ENCODE assay signal across 9 mouse cellular contexts in the genomic region with DNA sequence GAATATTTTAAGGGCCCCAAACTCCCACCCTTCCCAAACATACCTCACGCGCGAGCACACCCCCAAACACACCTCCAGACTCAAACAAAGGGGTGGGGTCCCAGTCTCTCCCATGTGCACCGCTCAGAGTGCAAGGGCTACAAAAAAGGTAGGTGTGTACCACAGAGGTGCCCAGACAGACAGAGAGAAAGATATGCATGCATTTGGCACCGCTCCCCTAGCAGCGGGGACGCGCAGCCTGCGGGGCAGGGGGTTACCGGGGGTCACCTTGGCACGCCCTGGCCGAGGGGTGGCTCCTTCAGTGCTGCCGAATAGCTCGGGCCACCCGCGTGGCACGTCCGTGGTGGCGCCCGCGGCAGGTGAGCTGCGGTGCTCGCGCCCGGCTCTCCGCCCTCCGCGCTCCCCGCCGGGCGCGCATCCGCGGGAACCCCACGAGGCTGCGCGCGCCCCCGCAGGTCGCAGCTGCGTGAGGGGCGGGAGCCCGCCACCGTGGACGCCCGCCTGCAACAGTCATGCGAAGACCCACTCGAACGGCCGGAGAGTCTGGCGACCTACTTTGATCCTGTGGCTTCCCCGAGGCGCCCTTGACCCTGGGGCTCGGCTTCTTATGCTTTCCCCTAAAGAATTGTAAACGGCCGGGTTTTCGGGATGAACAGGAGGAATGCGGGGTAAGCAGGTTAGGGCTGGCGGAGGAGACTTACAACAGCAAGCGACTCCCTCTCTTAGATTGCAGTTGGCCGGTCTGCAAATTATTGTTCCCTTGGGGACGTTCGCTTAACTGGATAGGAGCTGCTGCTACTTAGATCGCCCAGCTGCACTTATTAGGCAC. TPM values are rescaled to one million over a fixed set of nuclear protein-coding genes. Genes with fewer than 3 reads are reported as not detected.
DNase-seq lines count a peak whose midpoint lies in the region; ATAC-seq and TF ChIP-seq lines count a peak whose summit lies in the region.
"Had no signal": no experiment of that assay in that cellular context is flagged by ENCODE, and none has a peak within 500 bp of the region (broad histone marks: within the 10 kb centered on the region; RNA-seq: fewer than 3 reads in every experiment).

A gene (minus strand): TSS at position 762 of the 829 bp plus-strand sequence.

- ATAC-seq in embryonic facial prominence, embryonic 12.5 days (ENCODE audit: insufficient number of reproducible peaks, insufficient read depth, low FRiP score, low TSS enrichment), result no peak
- ATAC-seq in limb, embryonic 11.5 days (ENCODE audit: insufficient number of reproducible peaks, low FRiP score, low TSS enrichment, low read depth), result peak; percentile 32; the same call in 1 of the 2 replicates

- no peak within 1 kb of the TSS for H3K27ac ChIP-seq in liver, adult 2 months (replicated peaks; ENCODE audit: insufficient read depth, low read depth, low read length)
- H3K27ac ChIP-seq in embryonic facial prominence, embryonic 12.5 days, result no peak within 1 kb of the TSS
- peak within 1 kb of the TSS; percentile 42; the same call in 1 of the 2 replicates for H3K27ac ChIP-seq in hindbrain, embryonic 10.5 days
- H3K27ac ChIP-seq in limb, embryonic 11.5 days (replicated peaks; ENCODE audit: low read depth, low read length), result no peak within 1 kb of the TSS

- H3K9ac ChIP-seq in liver, adult 2 months (ENCODE audit: low read depth, low read length), result 0 out of 2 replicates have a peak within 1 kb of the TSS, but pooled peaks have one; percentile 34
- peak within 1 kb of the TSS; percentile 36 for H3K9ac ChIP-seq in embryonic facial prominence, embryonic 12.5 days
- peak within 1 kb of the TSS; percentile 50; the same call in 1 of the 2 replicates for H3K9ac ChIP-seq in limb, embryonic 11.5 days (ENCODE audit: low read length)

- H3K36me3 ChIP-seq in liver, adult 2 months (ENCODE audit: control insufficient read depth, insufficient read depth, low read length), result no peaks in the 10 kb centered on the region
- no peaks in the 10 kb centered on the region for H3K36me3 ChIP-seq in embryonic facial prominence, embryonic 12.5 days
- H3K36me3 ChIP-seq in hindbrain, embryonic 10.5 days, result no peaks in the 10 kb centered on the region
- no peaks in the 10 kb centered on the region for H3K36me3 ChIP-seq in limb, embryonic 11.5 days (ENCODE audit: control insufficient read depth, insufficient read depth, low read length)

- H3K27me3 ChIP-seq in liver, adult 2 months (ENCODE audit: control insufficient read depth, insufficient read depth, low read length), result peaks cover 7% of the 10 kb centered on the region; the same call in 1 of the 2 replicates
- peaks cover 49% of the 10 kb centered on the region for H3K27me3 ChIP-seq in embryonic facial prominence, embryonic 12.5 days
- peaks cover 85% of the 10 kb centered on the region for H3K27me3 ChIP-seq in hindbrain, embryonic 10.5 days (ENCODE audit: insufficient read depth, poor library complexity, severe bottlenecking)
- H3K27me3 ChIP-seq in limb, embryonic 11.5 days (ENCODE audit: control insufficient read depth, insufficient read depth, low read length), result peaks cover 19% of the 10 kb centered on the region

- no peaks in the 10 kb centered on the region for H3K79me2 ChIP-seq in liver, adult 2 months (ENCODE audit: control insufficient read depth, insufficient read depth, low read length)

- H3K4me3 ChIP-seq in liver, adult 2 months (ENCODE audit: insufficient read depth, low read depth, low read length), result peak within 1 kb of the TSS; percentile 26; the same call in 1 of the 2 replicates
- peak within 1 kb of the TSS; percentile 52 for H3K4me3 ChIP-seq in embryonic facial prominence, embryonic 12.5 days
- H3K4me3 ChIP-seq in hindbrain, embryonic 10.5 days, result peak within 1 kb of the TSS; percentile 62
- peak within 1 kb of the TSS; percentile 45 for H3K4me3 ChIP-seq in limb, embryonic 11.5 days (ENCODE audit: low read depth, low read length)

- WGBS in liver, adult 2 months, result 4% methylated on average over 63 of the region's 64 CpGs
- 1% methylated on average over 63 of the region's 64 CpGs for WGBS in embryonic facial prominence, embryonic 12.5 days
- 2% methylated on average over 64 of the region's 64 CpGs for WGBS in hindbrain, embryonic 10.5 days
- WGBS in limb, embryonic 11.5 days, result under 1% methylated on average over 64 of the region's 64 CpGs

- TF ChIP-seq POLR2A in liver, adult 2 months (IDR thresholded peaks at IDR 0.05; ENCODE audit: extremely low read depth, insufficient read depth, low read length), result no peak

- no peaks in the 10 kb centered on the region for H3K9me3 ChIP-seq in embryonic facial prominence, embryonic 12.5 days
- H3K9me3 ChIP-seq in hindbrain, embryonic 10.5 days, result no peaks in the 10 kb centered on the region
- no peaks in the 10 kb centered on the region for H3K9me3 ChIP-seq in limb, embryonic 11.5 days (ENCODE audit: control insufficient read depth, low read length)

- DNase-seq in liver, adult 2 months (ENCODE audit: extremely low read depth, low read depth, low spot score), result no peak
- DNase-seq in liver, result no peak
- peak; percentile 34 for DNase-seq in hindbrain, embryonic 10.5 days (ENCODE audit: low spot score)
- DNase-seq in limb, embryonic 11.5 days (ENCODE audit: low spot score), result peak; percentile 63
- peak; percentile 73 for DNase-seq in retina, embryonic 14.5 days (ENCODE audit: low spot score)
- DNase-seq in yolk sac, embryonic 10.5 days (ENCODE audit: low spot score), result no peak
- DNase-seq in thymus, postnatal 25 days, result no peak

- H3K4me2 ChIP-seq in embryonic facial prominence, embryonic 12.5 days (replicated peaks), result peak within 1 kb of the TSS; percentile 97
- peak within 1 kb of the TSS; percentile 98 for H3K4me2 ChIP-seq in limb, embryonic 11.5 days (ENCODE audit: low read depth, severe bottlenecking)

- H3K4me1 ChIP-seq in liver, adult 2 months (ENCODE audit: control insufficient read depth, insufficient read depth, low read length), result no peaks in the 10 kb centered on the region; the same call in 1 of the 2 replicates
- peaks cover 9% of the 10 kb centered on the region; the same call in 1 of the 2 replicates for H3K4me1 ChIP-seq in embryonic facial prominence, embryonic 12.5 days
- H3K4me1 ChIP-seq in hindbrain, embryonic 10.5 days (replicated peaks), result peaks cover 18% of the 10 kb centered on the region
- H3K4me1 ChIP-seq in limb, embryonic 11.5 days (ENCODE audit: control insufficient read depth, insufficient read depth, low read length), result peaks cover 3% of the 10 kb centered on the region; the same call in 1 of the 2 replicates

- no peak for TF ChIP-seq CTCF in liver, adult 2 months (IDR thresholded peaks at IDR 0.05; ENCODE audit: low read depth, low read length)

RNA-seq across cellular contexts. Expression of the gene that starts here (rescaled TPM):
- 0.65 and 0.81 TPM in 2 replicates for total RNA-seq in liver, adult 2 months (2014; rRNA removed)
- 2.7 TPM in 2 replicates for polyA plus RNA-seq in liver, adult 2 months (2012; rRNA removed)
- polyA plus RNA-seq in embryonic facial prominence, embryonic 12.5 days (2016; fragmentation: Nextera tagmentation; extraction: Ambion mirVana), result 0.18 TPM in 1 of 2 replicates, not detected in the other
- polyA plus RNA-seq in hindbrain, embryonic 10.5 days (2016; fragmentation: Nextera tagmentation; extraction: Ambion mirVana), result 0.11 TPM in 1 of 2 replicates, not detected in the other
- 0.19 TPM in 1 of 2 replicates, not detected in the other for polyA plus RNA-seq in limb, embryonic 11.5 days (2014; fragmentation: Nextera tagmentation; extraction: Ambion mirVana)
- total RNA-seq: common myeloid progenitor, adult 5-6 weeks had no signal

Comparison
In these comparisons a context has a peak if more than half of its experiments do, and no peak if none do; other contexts are left out.
1. Peak in DNase-seq, H3K4me3 ChIP-seq and H3K27ac ChIP-seq in hindbrain, embryonic 10.5 days; RNA of the gene not detected or under 1 TPM.
2. Peak in DNase-seq, ATAC-seq, H3K4me3 ChIP-seq, H3K9ac ChIP-seq and H3K4me2 ChIP-seq in limb, embryonic 11.5 days; RNA of the gene not detected or under 1 TPM.